Mouse (Mus musculus): ENCODE data around the gene Tpm3.

The Tpm3 gene

GRCm38 (mm10) chr3:90072294-90072693, at the start of gene Tpm3:
TSS of gene Tpm3 (plus strand) at chr3:90072649.
- DNase-seq (ENCODE audit: low spot score in 2 of 2): no peak

GRCm38 (mm10) chr3:90034653-90035052, 37.8 kb upstream of the Tpm3 start:
- no peak for DNase-seq (ENCODE audit: low spot score in 2 of 2)

- no peak for DNase-seq (ENCODE audit: low spot score in 2 of 2)
Observed at GRCm38 (mm10) chr3:90036263-90036662, 36.2 kb upstream of the Tpm3 start.

- no peak for DNase-seq (ENCODE audit: low spot score in 2 of 2)
Observed at GRCm38 (mm10) chr3:90049691-90050090, 22.8 kb upstream of the Tpm3 start.

GRCm38 (mm10) chr3:90051441-90052350, 20.8 kb upstream of the Tpm3 start, which contains the start of gene 4933434E20Rik:
TSS of gene 4933434E20Rik (plus strand) at chr3:90051636.
- DNase-seq (ENCODE audit: low spot score in 2 of 2): peak in 1 of 2 experiments; percentile 46

GRCm38 (mm10) chr3:90052351-90053241, 19.9 kb upstream of the Tpm3 start, which contains the start of gene Ubap2l:
TSS of gene Ubap2l (minus strand) at chr3:90052628.
- peak; percentile 87 to 94 for DNase-seq (ENCODE audit: low spot score in 2 of 2)

- no peak for DNase-seq (ENCODE audit: low spot score in 2 of 2)
Observed at GRCm38 (mm10) chr3:90061549-90061948, 10.9 kb upstream of the Tpm3 start.

GRCm38 (mm10) chr3:90062539-90062938, 9.9 kb upstream of the Tpm3 start:
- DNase-seq (ENCODE audit: low spot score in 2 of 2): no peak

GRCm38 (mm10) chr3:90064383-90064782, 8.1 kb upstream of the Tpm3 start:
- DNase-seq (ENCODE audit: low spot score in 2 of 2): no peak

- DNase-seq (ENCODE audit: low spot score in 2 of 2): peak in 1 of 2 experiments; percentile 59
Observed at GRCm38 (mm10) chr3:90065553-90065952, 6.9 kb upstream of the Tpm3 start.

GRCm38 (mm10) chr3:90067851-90068250, 4.6 kb upstream of the Tpm3 start:
- DNase-seq (ENCODE audit: low spot score in 2 of 2): no peak

- DNase-seq (ENCODE audit: low spot score in 2 of 2): no peak
Observed at GRCm38 (mm10) chr3:90069688-90070087, 2.8 kb upstream of the Tpm3 start.

GRCm38 (mm10) chr3:90076921-90077716, 4.7 kb downstream of the Tpm3 start:
- DNase-seq (ENCODE audit: low spot score in 2 of 2): peak in 1 of 2 experiments; percentile 89

GRCm38 (mm10) chr3:90078224-90078623, 5.8 kb downstream of the Tpm3 start:
- no peak for DNase-seq (ENCODE audit: low spot score in 2 of 2)

GRCm38 (mm10) chr3:90079133-90079762, 6.8 kb downstream of the Tpm3 start:
- peak; percentile 84 to 91 for DNase-seq (ENCODE audit: low spot score in 2 of 2)

GRCm38 (mm10) chr3:90079763-90080497, 7.5 kb downstream of the Tpm3 start:
- DNase-seq (ENCODE audit: low spot score in 2 of 2): peak in 1 of 2 experiments; percentile 53

GRCm38 (mm10) chr3:90080498-90080863, 8.0 kb downstream of the Tpm3 start:
- no peak for DNase-seq (ENCODE audit: low spot score in 2 of 2)

GRCm38 (mm10) chr3:90081365-90082240, 9.2 kb downstream of the Tpm3 start:
- DNase-seq (ENCODE audit: low spot score in 2 of 2): no peak

GRCm38 (mm10) chr3:90083034-90083433, 10.6 kb downstream of the Tpm3 start:
- DNase-seq (ENCODE audit: low spot score in 2 of 2): peak in 1 of 2 experiments; percentile 39
